Mouse (Mus musculus) urinary bladder, postnatal 10 days (tissue): ENCODE results near the gene Prss8.
A peak's percentile ranks its signal among the peaks of the same experiment; 100 is the strongest.
"Not testable (repeated sequence)": the region's sequence is repeated elsewhere in the genome, so short reads cannot be mapped to it uniquely, and the experiment has no call there.

ENCODE experiments used
- DNase-seq: peaks from one replicate; pipeline ENCODE4 v3.0.0; 2022; ENCODE audit warnings: low spot score

The Prss8 gene

GRCm38 (mm10) chr7:127895891-127896290 is 34.0 kb downstream of the Prss8 start:
- not testable (repeated sequence) for DNase-seq

GRCm38 (mm10) chr7:127895442-127895841 is 34.5 kb downstream of the Prss8 start, which contains the start of the genes Gm21974 and Vkorc1:
Gene Gm21974 (minus strand): TSS chr7:127895454.
Gene Vkorc1 (minus strand): TSS chr7:127895617.
- DNase-seq, result peak; percentile 84

GRCm38 (mm10) chr7:127894480-127894879 is 35.4 kb downstream of the Prss8 start:
- DNase-seq, result no peak

GRCm38 (mm10) chr7:127890798-127891197 is 39.1 kb downstream of the Prss8 start, which contains the start of gene Prss53:
Gene Prss53 (minus strand): TSS chr7:127890970.
- no peak for DNase-seq

- no peak for DNase-seq
Observed at GRCm38 (mm10) chr7:127888821-127889220, 41.1 kb downstream of the Prss8 start.

GRCm38 (mm10) chr7:127887781-127888180 is 42.1 kb downstream of the Prss8 start:
- DNase-seq, result no peak

- DNase-seq, result no peak
Observed at GRCm38 (mm10) chr7:127887191-127887590, 42.7 kb downstream of the Prss8 start.

GRCm38 (mm10) chr7:127886551-127886950 is 43.4 kb downstream of the Prss8 start:
- DNase-seq, result no peak

GRCm38 (mm10) chr7:127885951-127886350 is 44.0 kb downstream of the Prss8 start:
- no peak for DNase-seq

GRCm38 (mm10) chr7:127880431-127880830 is 49.5 kb downstream of the Prss8 start:
- DNase-seq, result no peak

- DNase-seq, result no peak
Observed at GRCm38 (mm10) chr7:127879301-127879700, 50.6 kb downstream of the Prss8 start.

- DNase-seq, result peak; percentile 59
Observed at GRCm38 (mm10) chr7:127876467-127877348, 53.2 kb downstream of the Prss8 start, which contains the start of gene Zfp668. Gene Zfp668 (minus strand): TSS chr7:127876828.

GRCm38 (mm10) chr7:127876041-127876466 is 53.9 kb downstream of the Prss8 start, which contains the start of gene Zfp646:
Gene Zfp646 (plus strand): TSS chr7:127876221.
- no peak for DNase-seq
